Mouse (Mus musculus) liver, embryonic 15.5 days (tissue): ENCODE data around the gene Gm20509. TPM values are rescaled to one million over a fixed set of nuclear protein-coding genes. Genes with fewer than 3 reads are reported as not detected.
A peak's percentile ranks its signal among the peaks of the same experiment; 100 is the strongest.

Experiments used
- ATAC-seq: fragments of 200-750 bp; cut with Nextera tagmentation; 2 replicates; pipeline ENCODE4 v1.8.0; 2017; ENCODE audit warnings: moderate number of reproducible peaks, mild to moderate bottlenecking, moderate library complexity; ENCODE audit not compliant: insufficient read depth
- H3K27ac ChIP-seq: fragments of 300-500 bp; sonication (generic); replicated peaks from 2 replicates; pipeline ENCODE4 v1.5.1; 2015; ENCODE audit warnings: mild to moderate bottlenecking, inconsistent platforms
- H3K27me3 ChIP-seq: fragments of 300-500 bp; sonication (generic); 2 replicates; pipeline ENCODE4 v1.6.1; 2015; ENCODE audit warnings: mild to moderate bottlenecking, inconsistent platforms
- H3K36me3 ChIP-seq: fragments of 300-500 bp; sonication (generic); replicated peaks from 2 replicates; pipeline ENCODE4 v1.6.1; 2015; ENCODE audit warnings: moderate library complexity, mild to moderate bottlenecking, inconsistent platforms
- H3K4me1 ChIP-seq: fragments of 300-500 bp; sonication (generic); replicated peaks from 2 replicates; pipeline ENCODE4 v1.6.1; 2015; ENCODE audit warnings: inconsistent platforms
- H3K4me2 ChIP-seq: fragments of 300-500 bp; sonication (generic); 2 replicates; pipeline ENCODE4 v1.6.1; 2015; ENCODE audit warnings: moderate library complexity, mild to moderate bottlenecking, inconsistent platforms
- H3K4me3 ChIP-seq: fragments of 300-500 bp; sonication (generic); replicated peaks from 2 replicates; pipeline ENCODE4 v1.5.1; 2015; ENCODE audit warnings: mild to moderate bottlenecking, inconsistent platforms
- H3K9ac ChIP-seq: fragments of 300-500 bp; sonication (generic); 2 replicates; pipeline ENCODE4 v1.6.1; 2015; ENCODE audit warnings: moderate library complexity, mild to moderate bottlenecking, inconsistent platforms
- H3K9me3 ChIP-seq: fragments of 300-500 bp; sonication (generic); replicated peaks from 2 replicates; pipeline ENCODE4 v1.6.1; 2016; ENCODE audit warnings: inconsistent platforms
- WGBS: fragments of 180-500 bp; shearing (Covaris S2); methylation state at CpG from one replicate; pipeline ENCODE4 v1.1.7; 2015; ENCODE audit warnings: mixed read lengths; ENCODE audit not compliant: insufficient replicate concordance; 5-methylcytosine and 5-hydroxymethylcytosine counted together
- polyA plus RNA-seq: library from polyadenylated mRNA; unstranded; fragments of >200 nt; fragmentation: Nextera tagmentation; extraction: Ambion mirVana; gene quantifications from 2 replicates; pipeline ENCODE4 v1.2.1, GENCODE M21; 2015

Gene Gm20509
- polyA plus RNA-seq, 1 experiment from 2014 or later, result not detected

DNA sequence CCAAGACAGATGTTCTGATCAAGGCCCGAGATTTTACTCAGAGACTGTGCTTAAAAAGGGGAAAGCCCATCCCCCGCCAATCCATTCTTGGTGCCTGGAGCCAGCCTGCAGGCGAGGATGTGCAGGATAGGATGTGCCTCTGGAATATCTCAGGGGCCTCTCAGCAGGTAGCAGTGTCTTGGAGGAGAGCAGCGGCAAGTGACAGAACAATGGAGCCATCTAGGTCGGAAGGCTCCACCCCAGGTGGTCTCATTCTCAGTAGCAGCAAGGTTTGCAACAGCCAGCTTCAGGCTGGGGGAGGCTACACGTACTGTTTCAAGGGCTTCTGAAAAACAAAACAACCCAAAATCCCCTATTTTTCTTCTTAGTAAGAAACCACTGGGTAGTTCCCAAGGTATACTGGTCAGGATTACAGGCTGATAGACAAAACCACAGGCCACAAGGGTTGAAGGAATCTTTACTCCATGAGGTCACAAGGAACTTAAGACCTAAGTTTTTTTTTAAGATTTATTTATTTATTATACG is 22.4 kb upstream of the Gm20509 start:
- no peaks in the 10 kb centered on the region for H3K4me1 ChIP-seq
- H3K4me3 ChIP-seq, result no peak overlapping the region
- no peak overlapping the region for H3K27ac ChIP-seq
- 57% methylated on average over 7 of the region's 7 CpGs for WGBS
- no peaks in the 10 kb centered on the region for H3K9me3 ChIP-seq
- H3K4me2 ChIP-seq, result no peak overlapping the region
- no peaks in the 10 kb centered on the region for H3K36me3 ChIP-seq
- H3K9ac ChIP-seq, result no peak overlapping the region
- ATAC-seq, result no peak
- no peaks in the 10 kb centered on the region for H3K27me3 ChIP-seq

DNA sequence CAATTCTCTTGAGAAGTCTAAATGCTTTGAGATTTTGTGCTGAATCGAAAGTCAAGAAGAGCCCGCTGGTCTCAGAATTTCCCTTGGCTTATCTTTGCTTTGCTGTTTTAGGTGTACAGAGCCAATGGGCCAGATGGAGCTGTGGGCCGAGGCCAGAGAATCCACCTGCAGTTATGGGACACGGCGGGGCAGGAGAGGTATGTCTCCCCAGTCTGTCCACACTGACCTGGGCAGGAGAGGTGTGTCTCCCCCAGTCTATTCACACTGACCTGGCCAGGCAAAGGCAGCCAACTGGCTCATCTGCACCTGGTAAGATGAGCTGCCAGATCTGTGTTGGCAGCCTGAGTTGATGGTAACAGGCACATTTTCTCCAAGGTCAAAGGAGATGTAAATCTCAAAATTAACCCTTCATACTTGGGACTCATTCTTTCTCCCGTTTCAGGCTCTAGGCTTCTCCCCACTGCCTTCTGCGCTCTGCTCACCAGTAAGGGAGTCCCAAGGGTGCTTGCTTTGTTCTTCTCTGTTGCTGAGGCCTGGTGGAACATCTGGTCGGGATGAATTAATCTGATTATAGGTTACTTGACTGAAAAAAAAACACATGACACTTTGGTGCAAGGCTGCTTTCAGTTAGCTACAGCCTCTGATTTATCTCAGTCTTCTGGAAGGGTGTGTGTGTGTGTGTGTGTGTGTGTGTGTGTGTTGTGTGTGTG is 19.8 kb upstream of the Gm20509 start:
- Histone ChIP-seq H3K9me3 (no peaks in the 10 kb centered on the region), H3K4me3 (no peak overlapping the region), H3K4me1 (peaks cover 12% of the 10 kb centered on the region; the same call in 1 of the 2 replicates), H3K9ac (no peak overlapping the region), H3K4me2 (no peak overlapping the region), H3K27me3 (no peaks in the 10 kb centered on the region), H3K27ac (no peak overlapping the region), H3K36me3 (0 out of 2 replicates have a peak, but pooled peaks cover 3% of the 10 kb centered on the region)
- no peak for ATAC-seq
- 68% methylated on average over 8 of the region's 8 CpGs for WGBS

DNA sequence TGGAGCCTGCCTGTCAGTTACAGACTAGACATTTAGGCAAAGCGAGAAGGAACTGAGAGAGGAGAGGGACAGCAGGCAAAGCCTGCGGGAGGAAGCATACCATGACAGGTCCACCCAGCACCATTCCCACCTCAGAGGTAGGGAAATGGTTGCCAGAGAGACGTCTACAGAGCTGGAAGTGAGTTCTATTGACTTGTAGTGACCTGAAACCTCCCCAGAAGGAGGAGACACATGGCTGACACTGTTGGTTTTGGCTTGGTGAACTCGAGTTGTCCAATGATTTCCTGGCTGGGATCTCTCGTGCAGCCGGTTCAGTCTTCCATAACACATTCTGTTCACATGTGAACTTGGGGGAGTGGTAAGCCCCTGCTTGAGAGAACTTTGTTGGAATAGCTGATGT is 18.3 kb upstream of the Gm20509 start:
- ATAC-seq, result no peak
- H3K9me3 ChIP-seq, result no peaks in the 10 kb centered on the region
- H3K4me1 ChIP-seq, result peaks cover 12% of the 10 kb centered on the region; the same call in 1 of the 2 replicates
- WGBS, result 54% methylated on average over 6 of the region's 6 CpGs
- H3K4me3 ChIP-seq, result no peak overlapping the region
- H3K4me2 ChIP-seq, result no peak overlapping the region
- H3K9ac ChIP-seq, result no peak overlapping the region
- H3K27ac ChIP-seq, result no peak overlapping the region
- no peaks in the 10 kb centered on the region for H3K27me3 ChIP-seq
- H3K36me3 ChIP-seq, result 0 out of 2 replicates have a peak, but pooled peaks cover 3% of the 10 kb centered on the region

DNA sequence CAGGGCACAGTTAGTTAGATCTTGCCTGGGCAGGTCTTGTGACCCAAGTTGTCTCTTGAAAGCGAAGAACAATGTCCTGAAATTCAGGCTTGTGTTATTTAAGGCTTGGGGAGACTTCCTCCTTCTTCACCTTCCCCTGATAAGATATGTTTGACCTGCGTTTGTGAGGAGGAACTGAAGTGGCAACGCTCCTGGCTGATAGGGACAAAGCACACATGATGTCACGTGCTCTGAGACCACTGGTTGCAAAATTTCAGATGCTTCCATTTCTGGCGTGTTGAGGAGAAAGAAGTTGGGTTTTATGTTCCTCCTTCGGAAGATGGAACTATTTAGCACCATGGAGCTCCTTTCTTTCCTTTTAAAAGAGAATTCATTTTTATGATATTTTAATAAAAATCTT is 16.4 kb upstream of the Gm20509 start:
- Histone ChIP-seq H3K9ac (no peak overlapping the region), H3K4me3 (no peak overlapping the region), H3K27ac (peak overlapping the region; percentile 51; the same call in 1 of the 2 replicates), H3K36me3 (0 out of 2 replicates have a peak, but pooled peaks cover 3% of the 10 kb centered on the region), H3K27me3 (no peaks in the 10 kb centered on the region), H3K4me1 (peaks cover 12% of the 10 kb centered on the region; the same call in 1 of the 2 replicates), H3K4me2 (no peak overlapping the region), H3K9me3 (no peaks in the 10 kb centered on the region)
- no peak for ATAC-seq
- 11% methylated on average over 6 of the region's 6 CpGs for WGBS

DNA sequence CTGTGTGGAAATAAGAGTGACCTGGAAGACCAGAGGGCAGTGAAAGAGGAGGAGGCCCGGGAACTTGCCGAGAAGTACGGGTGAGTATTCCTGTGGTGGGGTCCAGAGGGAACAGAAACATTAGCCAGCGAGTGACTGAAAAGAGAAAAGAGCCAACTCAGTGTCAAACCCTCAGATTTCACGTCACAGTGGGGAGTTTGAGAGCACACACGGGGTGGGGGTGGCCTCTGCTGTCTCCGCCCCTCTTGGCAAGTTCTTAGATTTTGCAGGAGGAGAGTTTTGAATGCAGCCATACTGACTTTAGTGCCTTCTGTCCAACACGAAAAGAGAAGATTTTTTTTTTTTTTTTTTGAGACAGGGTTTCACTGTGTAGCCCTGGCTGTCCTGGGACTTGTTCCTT is 15.1 kb upstream of the Gm20509 start:
- Histone ChIP-seq H3K9me3 (no peaks in the 10 kb centered on the region), H3K9ac (no peak overlapping the region), H3K4me2 (no peak overlapping the region), H3K4me3 (no peak overlapping the region), H3K4me1 (peaks cover 12% of the 10 kb centered on the region; the same call in 1 of the 2 replicates), H3K27me3 (no peaks in the 10 kb centered on the region), H3K27ac (peak overlapping the region; percentile 42; the same call in 1 of the 2 replicates), H3K36me3 (0 out of 2 replicates have a peak, but pooled peaks cover 3% of the 10 kb centered on the region)
- WGBS, result 51% methylated on average over 8 of the region's 8 CpGs
- no peak for ATAC-seq

DNA sequence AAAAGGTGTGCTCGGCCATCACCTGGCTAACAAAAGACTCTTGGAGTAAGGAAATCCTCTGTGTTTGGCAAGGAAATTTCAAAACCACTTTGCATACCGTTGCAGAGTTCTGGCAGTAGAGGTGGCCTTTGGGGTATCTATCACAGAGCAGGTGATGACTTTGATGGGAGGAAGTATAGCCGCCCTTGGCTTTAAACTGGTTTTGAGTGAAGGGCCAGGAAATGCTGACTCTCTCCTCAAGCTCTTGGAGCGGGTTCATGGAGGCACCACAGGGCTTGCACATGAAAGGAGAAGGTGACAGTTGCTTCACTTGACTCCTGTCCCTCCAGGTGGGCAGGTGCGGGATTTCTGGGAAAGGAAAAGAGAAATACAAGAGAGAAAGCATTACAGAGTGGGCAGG is 14.7 kb upstream of the Gm20509 start:
- Histone ChIP-seq H3K9me3 (no peaks in the 10 kb centered on the region), H3K27ac (no peak overlapping the region), H3K4me2 (no peak overlapping the region), H3K36me3 (0 out of 2 replicates have a peak, but pooled peaks cover 3% of the 10 kb centered on the region), H3K9ac (no peak overlapping the region), H3K4me3 (no peak overlapping the region), H3K4me1 (peaks cover 12% of the 10 kb centered on the region; the same call in 1 of the 2 replicates), H3K27me3 (no peaks in the 10 kb centered on the region)
- no peak for ATAC-seq
- 42% methylated on average over 5 of the region's 5 CpGs for WGBS

DNA sequence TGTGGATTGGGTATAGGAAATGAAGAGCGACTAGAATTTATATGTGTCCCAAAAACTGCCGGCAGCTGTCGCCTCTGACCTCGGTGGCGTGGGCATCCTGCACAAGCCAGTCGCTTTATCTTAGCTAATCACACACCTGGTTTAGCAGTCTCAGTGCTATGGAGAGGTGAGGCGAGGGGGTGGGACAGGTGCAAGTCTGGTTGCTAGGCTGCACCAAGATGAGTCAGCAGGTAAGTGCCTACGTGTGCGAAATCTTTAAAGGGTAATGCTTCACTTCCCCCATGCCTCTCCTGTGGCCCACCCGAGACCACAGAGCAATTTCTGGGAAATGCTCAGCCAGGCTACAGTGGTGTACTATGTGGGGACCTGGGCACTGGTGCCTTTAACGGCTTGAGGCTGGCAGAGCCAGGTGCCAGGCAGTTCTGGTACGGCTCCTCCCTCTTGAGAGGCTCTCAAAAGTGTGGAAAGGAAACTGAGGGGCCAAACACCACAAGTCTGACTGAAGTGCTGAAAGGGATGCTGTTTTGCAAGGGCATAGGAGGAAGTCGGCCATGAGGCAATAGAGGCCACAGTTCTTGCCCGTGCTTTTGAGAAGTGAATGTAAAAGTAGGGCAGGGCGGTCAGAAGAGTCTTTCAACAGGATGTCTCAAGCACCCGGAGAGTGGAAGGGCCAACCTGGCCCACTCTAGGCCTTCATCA is 12.9 kb upstream of the Gm20509 start:
- Histone ChIP-seq H3K36me3 (0 out of 2 replicates have a peak, but pooled peaks cover 3% of the 10 kb centered on the region), H3K27ac (peak overlapping the region; percentile 24), H3K4me1 (peaks cover 12% of the 10 kb centered on the region; the same call in 1 of the 2 replicates), H3K4me2 (no peak overlapping the region), H3K4me3 (no peak overlapping the region), H3K27me3 (no peaks in the 10 kb centered on the region), H3K9me3 (no peaks in the 10 kb centered on the region), H3K9ac (no peak overlapping the region)
- peak; percentile 60 for ATAC-seq
- 34% methylated on average over 16 of the region's 16 CpGs for WGBS

DNA sequence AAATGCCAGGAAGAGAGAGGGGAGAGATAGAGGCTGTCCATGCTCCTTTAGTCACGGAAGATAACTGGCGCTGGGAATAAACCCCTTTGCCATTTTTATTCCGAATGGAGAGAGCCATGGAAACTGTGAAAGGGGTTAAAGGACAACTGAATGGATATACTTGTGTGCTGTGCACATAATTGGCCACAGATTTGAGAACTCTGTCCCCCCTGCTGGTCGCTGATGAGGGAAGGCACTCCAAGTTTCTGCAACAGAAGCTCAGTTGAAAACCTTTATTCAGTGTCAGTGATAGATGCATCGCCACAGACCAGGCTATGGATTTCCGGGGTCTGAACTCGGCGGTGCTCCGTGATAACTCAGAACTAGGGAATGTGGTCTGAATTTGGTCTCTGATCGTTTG is 12.1 kb upstream of the Gm20509 start:
- Histone ChIP-seq H3K27ac (0 out of 2 replicates have a peak overlapping the region, but pooled peaks have one; percentile 38), H3K4me3 (no peak overlapping the region), H3K36me3 (0 out of 2 replicates have a peak, but pooled peaks cover under 1% of the 10 kb centered on the region), H3K4me1 (peaks cover 10% of the 10 kb centered on the region; the same call in 1 of the 2 replicates), H3K27me3 (no peaks in the 10 kb centered on the region), H3K9me3 (no peaks in the 10 kb centered on the region), H3K9ac (no peak overlapping the region), H3K4me2 (no peak overlapping the region)
- ATAC-seq, result no peak
- 71% methylated on average over 10 of the region's 10 CpGs for WGBS

DNA sequence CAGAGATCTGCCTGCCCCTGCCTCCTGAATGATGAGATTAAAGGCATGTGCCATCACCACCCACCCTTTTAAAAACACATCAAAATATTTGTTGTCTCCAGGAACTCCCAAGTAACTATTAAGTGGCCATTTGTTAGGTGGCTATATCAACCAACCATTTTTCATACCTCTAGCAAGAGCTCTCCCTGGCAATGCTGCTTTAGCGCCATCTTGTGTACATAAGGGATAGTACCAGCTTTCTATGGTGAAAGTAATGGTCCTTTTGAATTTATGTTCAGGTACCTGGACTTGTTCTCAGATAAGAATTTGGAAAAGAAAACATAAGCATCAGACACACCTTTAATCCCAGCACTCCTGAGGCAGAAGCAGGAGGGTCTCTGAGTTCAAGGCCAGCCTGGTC is 10.5 kb upstream of the Gm20509 start:
- 0% methylated on average over 1 of the region's 1 CpGs for WGBS
- Histone ChIP-seq H3K27ac (no peak overlapping the region), H3K9me3 (no peaks in the 10 kb centered on the region), H3K27me3 (0 out of 2 replicates have a peak, but pooled peaks cover 4% of the 10 kb centered on the region), H3K36me3 (no peaks in the 10 kb centered on the region), H3K9ac (no peak overlapping the region), H3K4me1 (0 out of 2 replicates have a peak, but pooled peaks cover 2% of the 10 kb centered on the region), H3K4me3 (no peak overlapping the region), H3K4me2 (no peak overlapping the region)
- ATAC-seq, result no peak

DNA sequence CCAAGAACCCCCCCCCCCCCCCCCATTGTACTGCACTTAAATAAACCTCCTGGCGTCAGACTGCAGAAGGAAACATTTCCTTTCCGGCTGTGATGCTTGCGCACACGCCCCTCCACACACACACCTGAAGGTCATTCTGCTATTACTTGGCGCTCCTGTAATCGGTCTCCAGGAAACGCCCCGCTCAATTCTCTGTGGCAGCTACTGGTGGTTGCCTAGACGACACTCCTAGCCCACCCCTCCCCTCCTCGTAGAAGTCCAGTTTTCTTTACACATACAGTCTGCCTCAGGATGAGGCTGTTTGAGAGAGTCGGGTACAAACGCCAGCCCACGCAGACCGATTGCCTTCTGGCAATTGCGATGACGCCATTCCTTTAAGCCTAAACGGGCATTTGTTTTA is 7.7 kb upstream of the Gm20509 start:
- Histone ChIP-seq H3K27me3 (0 out of 2 replicates have a peak, but pooled peaks cover 4% of the 10 kb centered on the region), H3K27ac (no peak overlapping the region), H3K36me3 (no peaks in the 10 kb centered on the region), H3K4me3 (no peak overlapping the region), H3K4me1 (no peaks in the 10 kb centered on the region), H3K9me3 (no peaks in the 10 kb centered on the region), H3K9ac (no peak overlapping the region), H3K4me2 (no peak overlapping the region)
- WGBS, result 70% methylated on average over 17 of the region's 17 CpGs
- no peak for ATAC-seq

DNA sequence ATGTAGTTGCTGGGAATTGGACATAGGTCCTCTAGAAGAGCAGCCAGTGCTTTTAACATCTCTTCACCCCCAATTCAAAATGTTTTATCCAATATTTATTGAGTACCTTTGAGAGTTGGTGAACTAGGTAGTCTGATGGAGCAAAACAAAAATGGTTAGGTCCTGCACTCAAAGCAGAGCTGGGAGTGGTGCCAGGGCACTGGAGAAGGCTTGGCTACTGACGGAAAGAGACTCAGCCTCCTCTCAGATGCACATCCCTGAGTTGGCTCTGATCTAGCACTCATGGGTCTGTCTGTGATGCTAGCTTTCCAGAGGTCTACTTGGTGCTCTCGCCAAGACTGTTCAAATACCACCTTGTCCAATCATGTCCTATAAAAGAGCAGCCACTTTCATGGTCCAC is 4.4 kb upstream of the Gm20509 start:
- 62% methylated on average over 2 of the region's 2 CpGs for WGBS
- Histone ChIP-seq H3K4me3 (no peak overlapping the region), H3K4me2 (no peak overlapping the region), H3K9ac (no peak overlapping the region), H3K9me3 (no peaks in the 10 kb centered on the region), H3K4me1 (no peaks in the 10 kb centered on the region), H3K27me3 (peaks cover 16% of the 10 kb centered on the region), H3K27ac (no peak overlapping the region), H3K36me3 (no peaks in the 10 kb centered on the region)
- ATAC-seq, result no peak
